Mouse (Mus musculus): ENCODE measurements around the gene Fgfr2. TPM values are rescaled to one million over a fixed set of nuclear protein-coding genes. Genes with fewer than 3 reads are reported as not detected.
A peak's percentile ranks its signal among the peaks of the same experiment; 100 is the strongest.

Gene Fgfr2
- polyA plus RNA-seq, 1 experiment from 2014 or later = 106 TPM

DNA sequence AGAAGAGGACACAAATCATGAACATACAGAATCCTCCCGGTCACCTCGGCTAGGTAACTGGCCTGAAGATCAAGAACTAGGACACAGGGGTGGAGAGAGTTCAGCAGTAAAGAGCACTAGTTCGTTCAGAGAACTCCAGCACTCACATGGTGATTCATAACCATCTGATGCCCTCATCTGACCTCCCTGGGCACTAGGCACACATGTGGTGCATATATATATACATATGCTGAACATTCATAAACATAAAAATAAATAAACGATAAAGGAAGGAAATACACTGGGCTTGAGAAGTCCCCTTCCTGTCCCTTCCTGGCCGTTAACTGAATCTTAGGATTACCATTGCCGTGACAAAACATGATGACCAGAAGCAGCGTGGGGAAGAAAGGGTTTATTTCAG is 230.3 kb downstream of the Fgfr2 start:
- Histone ChIP-seq H3K27ac (replicated peaks; ENCODE audit: low read depth, low read length) (no peak overlapping the region), H3K4me2 (ENCODE audit: low read depth, low read length) (no peak overlapping the region), H3K9me3 (ENCODE audit: control insufficient read depth, low read length) (no peaks in the 10 kb centered on the region), H3K4me3 (ENCODE audit: low read depth, low read length) (no peak overlapping the region), H3K4me1 (ENCODE audit: control insufficient read depth, insufficient read depth, low read length) (no peaks in the 10 kb centered on the region), H3K27me3 (replicated peaks; ENCODE audit: control insufficient read depth, insufficient read depth, low read length) (no peaks in the 10 kb centered on the region), H3K9ac (ENCODE audit: low read depth, low read length) (no peak overlapping the region), H3K36me3 (ENCODE audit: control insufficient read depth, insufficient read depth, low read length) (no peaks in the 10 kb centered on the region)
- DNase-seq (ENCODE audit: low spot score) = no peak
- 68% methylated on average over 7 of the region's 7 CpGs for WGBS
- no peak for ATAC-seq (ENCODE audit: low read depth)

- Histone ChIP-seq H3K9me3 (ENCODE audit: control insufficient read depth, low read length) (no peaks in the 10 kb centered on the region), H3K36me3 (ENCODE audit: control insufficient read depth, insufficient read depth, low read length) (no peaks in the 10 kb centered on the region), H3K27me3 (replicated peaks; ENCODE audit: control insufficient read depth, insufficient read depth, low read length) (no peaks in the 10 kb centered on the region), H3K4me3 (ENCODE audit: low read depth, low read length) (no peak overlapping the region), H3K4me1 (ENCODE audit: control insufficient read depth, insufficient read depth, low read length) (peaks cover 3% of the 10 kb centered on the region; the same call in 1 of the 2 replicates), H3K4me2 (ENCODE audit: low read depth, low read length) (no peak overlapping the region), H3K27ac (replicated peaks; ENCODE audit: low read depth, low read length) (no peak overlapping the region), H3K9ac (ENCODE audit: low read depth, low read length) (no peak overlapping the region)
- WGBS = 57% methylated on average over 3 of the region's 4 CpGs
- ATAC-seq (ENCODE audit: low read depth) (no peak), DNase-seq (ENCODE audit: low spot score) (no peak)
These were observed 230.9 kb downstream of the Fgfr2 start for GRCm38 (mm10) chr7:132892311-132892661.

DNA sequence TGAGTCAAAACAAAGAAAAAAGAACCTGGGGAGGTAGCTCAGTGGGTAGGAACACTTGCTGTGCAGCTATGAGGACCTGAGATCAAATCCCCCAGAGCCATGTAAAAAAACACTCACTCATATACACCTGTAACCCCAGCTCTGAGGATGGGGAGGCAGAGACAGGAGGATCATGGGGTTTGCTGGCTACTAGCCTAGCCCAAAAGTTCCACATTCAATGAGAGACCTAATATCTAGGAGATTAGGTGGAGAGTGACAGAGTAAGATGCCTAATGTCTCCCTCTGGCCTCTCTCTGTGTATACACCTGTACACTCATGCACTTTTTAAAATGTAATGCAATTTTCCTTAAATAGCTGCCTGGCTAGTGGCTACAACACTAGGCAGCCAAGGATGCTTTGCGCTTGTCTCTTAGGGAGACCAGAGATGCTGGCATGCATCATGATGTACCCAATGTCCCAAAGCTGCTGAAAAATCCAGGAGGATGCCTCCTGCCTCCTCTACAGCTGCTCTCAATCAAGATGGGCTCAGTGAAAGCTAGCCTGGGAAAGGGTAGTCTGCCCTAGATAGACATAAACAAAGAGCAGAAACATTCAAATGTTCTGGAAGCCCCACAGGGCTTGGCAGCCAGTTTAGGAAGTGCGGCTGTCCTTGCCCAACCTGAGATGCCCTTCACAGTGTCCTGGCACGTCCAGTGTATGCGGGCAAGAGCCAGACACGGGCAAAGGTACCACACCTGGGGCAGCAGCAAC is 231.4 kb downstream of the Fgfr2 start:
- H3K4me1 ChIP-seq (ENCODE audit: control insufficient read depth, insufficient read depth, low read length) = peaks cover 6% of the 10 kb centered on the region; the same call in 1 of the 2 replicates
- no peak overlapping the region for H3K9ac ChIP-seq (ENCODE audit: low read depth, low read length)
- ATAC-seq (ENCODE audit: low read depth) = no peak
- no peak for DNase-seq (ENCODE audit: low spot score)
- no peaks in the 10 kb centered on the region for H3K9me3 ChIP-seq (ENCODE audit: control insufficient read depth, low read length)
- no peak overlapping the region for H3K4me2 ChIP-seq (ENCODE audit: low read depth, low read length)
- no peaks in the 10 kb centered on the region for H3K27me3 ChIP-seq (replicated peaks; ENCODE audit: control insufficient read depth, insufficient read depth, low read length)
- 85% methylated on average over 5 of the region's 5 CpGs for WGBS
- H3K27ac ChIP-seq (replicated peaks; ENCODE audit: low read depth, low read length) = no peak overlapping the region
- H3K4me3 ChIP-seq (ENCODE audit: low read depth, low read length) = no peak overlapping the region
- no peaks in the 10 kb centered on the region for H3K36me3 ChIP-seq (ENCODE audit: control insufficient read depth, insufficient read depth, low read length)

GRCm38 (mm10) chr7:132890201-132890600 is 232.9 kb downstream of the Fgfr2 start:
- no peak overlapping the region for H3K9ac ChIP-seq (ENCODE audit: low read depth, low read length)
- no peaks in the 10 kb centered on the region for H3K9me3 ChIP-seq (ENCODE audit: control insufficient read depth, low read length)
- DNase-seq (ENCODE audit: low spot score) (no peak), ATAC-seq (ENCODE audit: low read depth) (no peak)
- no peaks in the 10 kb centered on the region for H3K27me3 ChIP-seq (replicated peaks; ENCODE audit: control insufficient read depth, insufficient read depth, low read length)
- WGBS = 85% methylated on average over 5 of the region's 5 CpGs
- H3K36me3 ChIP-seq (ENCODE audit: control insufficient read depth, insufficient read depth, low read length) = no peaks in the 10 kb centered on the region
- H3K4me3 ChIP-seq (ENCODE audit: low read depth, low read length) = no peak overlapping the region
- H3K4me1 ChIP-seq (ENCODE audit: control insufficient read depth, insufficient read depth, low read length) = peaks cover 6% of the 10 kb centered on the region; the same call in 1 of the 2 replicates
- no peak overlapping the region for H3K4me2 ChIP-seq (ENCODE audit: low read depth, low read length)
- no peak overlapping the region for H3K27ac ChIP-seq (replicated peaks; ENCODE audit: low read depth, low read length)

DNA sequence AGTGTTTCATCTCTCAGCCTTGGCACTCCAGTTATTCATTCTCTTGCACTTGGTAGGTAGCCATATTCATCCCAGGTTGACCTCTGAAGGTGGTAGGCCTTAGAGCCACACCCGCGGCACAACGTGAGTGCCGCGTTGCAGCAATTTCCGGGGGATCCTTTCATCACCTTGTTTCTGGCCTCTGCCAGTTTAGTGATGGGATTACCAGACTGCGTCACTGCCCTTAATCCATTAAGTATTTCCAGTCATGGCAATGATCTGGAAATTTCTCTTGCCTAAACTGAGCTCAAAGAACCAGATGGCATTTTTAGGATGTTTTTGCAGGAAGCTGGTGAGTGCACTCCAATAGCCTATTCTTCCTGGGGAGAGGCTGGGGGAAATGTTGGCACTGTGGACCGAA is 233.5 kb downstream of the Fgfr2 start:
- no peak overlapping the region for H3K9ac ChIP-seq (ENCODE audit: low read depth, low read length)
- H3K9me3 ChIP-seq (ENCODE audit: control insufficient read depth, low read length) = no peaks in the 10 kb centered on the region
- H3K36me3 ChIP-seq (ENCODE audit: control insufficient read depth, insufficient read depth, low read length) = peaks cover 2% of the 10 kb centered on the region
- H3K27me3 ChIP-seq (replicated peaks; ENCODE audit: control insufficient read depth, insufficient read depth, low read length) = no peaks in the 10 kb centered on the region
- ATAC-seq (ENCODE audit: low read depth) (no peak), DNase-seq (ENCODE audit: low spot score) (no peak)
- H3K4me3 ChIP-seq (ENCODE audit: low read depth, low read length) = no peak overlapping the region
- H3K4me2 ChIP-seq (ENCODE audit: low read depth, low read length) = no peak overlapping the region
- 84% methylated on average over 8 of the region's 8 CpGs for WGBS
- H3K4me1 ChIP-seq (ENCODE audit: control insufficient read depth, insufficient read depth, low read length) = peaks cover 6% of the 10 kb centered on the region; the same call in 1 of the 2 replicates
- H3K27ac ChIP-seq (replicated peaks; ENCODE audit: low read depth, low read length) = no peak overlapping the region

- Histone ChIP-seq H3K27ac (replicated peaks; ENCODE audit: low read depth, low read length) (no peak overlapping the region), H3K27me3 (replicated peaks; ENCODE audit: control insufficient read depth, insufficient read depth, low read length) (no peaks in the 10 kb centered on the region), H3K9me3 (ENCODE audit: control insufficient read depth, low read length) (no peaks in the 10 kb centered on the region), H3K9ac (ENCODE audit: low read depth, low read length) (no peak overlapping the region), H3K36me3 (ENCODE audit: control insufficient read depth, insufficient read depth, low read length) (peaks cover 12% of the 10 kb centered on the region), H3K4me2 (ENCODE audit: low read depth, low read length) (no peak overlapping the region), H3K4me3 (ENCODE audit: low read depth, low read length) (no peak overlapping the region), H3K4me1 (ENCODE audit: control insufficient read depth, insufficient read depth, low read length) (peaks cover 6% of the 10 kb centered on the region; the same call in 1 of the 2 replicates)
- no peak for ATAC-seq (ENCODE audit: low read depth)
- DNase-seq (ENCODE audit: low spot score) = no peak
- 65% methylated on average over 4 of the region's 4 CpGs for WGBS
These were observed 234.5 kb downstream of the Fgfr2 start for GRCm38 (mm10) chr7:132888518-132889249.

DNA sequence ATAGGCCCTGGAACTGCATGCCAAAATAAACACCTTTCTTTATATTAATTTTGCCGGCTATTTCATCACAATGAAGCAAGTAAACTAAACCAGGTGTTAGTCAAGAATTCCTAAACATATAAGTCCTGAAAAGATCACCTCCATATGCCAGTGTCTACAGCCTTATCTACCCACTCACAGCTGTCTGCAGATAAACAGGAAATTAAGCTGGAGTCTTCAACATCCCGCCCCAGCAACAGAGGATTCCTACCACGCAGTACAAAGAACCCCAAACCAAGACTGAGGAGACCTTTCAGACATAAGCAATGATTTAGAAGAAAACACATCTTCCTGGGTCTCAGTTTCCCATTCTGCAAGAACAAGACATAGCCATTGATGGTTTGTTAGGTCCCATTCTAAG is 235.1 kb downstream of the Fgfr2 start:
- H3K27me3 ChIP-seq (replicated peaks; ENCODE audit: control insufficient read depth, insufficient read depth, low read length) = no peaks in the 10 kb centered on the region
- 61% methylated on average over 3 of the region's 3 CpGs for WGBS
- H3K36me3 ChIP-seq (ENCODE audit: control insufficient read depth, insufficient read depth, low read length) = peaks cover 18% of the 10 kb centered on the region
- H3K4me3 ChIP-seq (ENCODE audit: low read depth, low read length) = no peak overlapping the region
- ATAC-seq (ENCODE audit: low read depth) = no peak
- no peak overlapping the region for H3K27ac ChIP-seq (replicated peaks; ENCODE audit: low read depth, low read length)
- no peaks in the 10 kb centered on the region for H3K9me3 ChIP-seq (ENCODE audit: control insufficient read depth, low read length)
- H3K9ac ChIP-seq (ENCODE audit: low read depth, low read length) = no peak overlapping the region
- H3K4me1 ChIP-seq (ENCODE audit: control insufficient read depth, insufficient read depth, low read length) = peaks cover 6% of the 10 kb centered on the region; the same call in 1 of the 2 replicates
- no peak overlapping the region for H3K4me2 ChIP-seq (ENCODE audit: low read depth, low read length)
- no peak for DNase-seq (ENCODE audit: low spot score)

- 0 out of 2 replicates have a peak overlapping the region, but pooled peaks have one; percentile 40 for H3K27ac ChIP-seq (replicated peaks; ENCODE audit: low read depth, low read length)
- no peak overlapping the region for H3K9ac ChIP-seq (ENCODE audit: low read depth, low read length)
- peak; percentile 63 for ATAC-seq (ENCODE audit: low read depth)
- no peak overlapping the region for H3K4me2 ChIP-seq (ENCODE audit: low read depth, low read length)
- no peaks in the 10 kb centered on the region for H3K27me3 ChIP-seq (replicated peaks; ENCODE audit: control insufficient read depth, insufficient read depth, low read length)
- DNase-seq (ENCODE audit: low spot score) = peak; percentile 24
- 30% methylated on average over 7 of the region's 7 CpGs for WGBS
- peaks cover 26% of the 10 kb centered on the region for H3K36me3 ChIP-seq (ENCODE audit: control insufficient read depth, insufficient read depth, low read length)
- H3K4me3 ChIP-seq (ENCODE audit: low read depth, low read length) = no peak overlapping the region
- peaks cover 6% of the 10 kb centered on the region; the same call in 1 of the 2 replicates for H3K4me1 ChIP-seq (ENCODE audit: control insufficient read depth, insufficient read depth, low read length)
- no peaks in the 10 kb centered on the region for H3K9me3 ChIP-seq (ENCODE audit: control insufficient read depth, low read length)
These were observed 235.9 kb downstream of the Fgfr2 start for GRCm38 (mm10) chr7:132887019-132887804.
